Mouse (Mus musculus): ENCODE measurements around the gene Fam167b. TPM values are rescaled to one million over a fixed set of nuclear protein-coding genes. Genes with fewer than 3 reads are reported as not detected.
"Not testable (repeated sequence)": the region's sequence is repeated elsewhere in the genome, so short reads cannot be mapped to it uniquely, and the experiment has no call there.

The Fam167b gene
- polyA plus RNA-seq, 1 experiment from 2014 or later = 3.2 TPM

- H3K4me2 ChIP-seq (ENCODE audit: low read depth, low read length) = peak overlapping the region; percentile 82
- H3K9me3 ChIP-seq (replicated peaks; ENCODE audit: control insufficient read depth, low read length) = no peaks in the 10 kb centered on the region
- WGBS = 3% methylated on average over 16 of the region's 16 CpGs
- ATAC-seq (replicated peaks; ENCODE audit: insufficient number of reproducible peaks, low FRiP score, low TSS enrichment, low read depth) = no peak
- no peak overlapping the region for H3K27ac ChIP-seq (replicated peaks; ENCODE audit: low read depth, low read length)
- no peaks in the 10 kb centered on the region for H3K4me1 ChIP-seq (ENCODE audit: control insufficient read depth, insufficient read depth, low read length)
- DNase-seq (ENCODE audit: low spot score) = peak; percentile 70
- peak overlapping the region; percentile 65 for H3K9ac ChIP-seq (replicated peaks; ENCODE audit: low read length)
- H3K36me3 ChIP-seq (replicated peaks; ENCODE audit: control insufficient read depth, insufficient read depth, low read depth, low read length) = no peaks in the 10 kb centered on the region
- peak overlapping the region; percentile 51 for H3K4me3 ChIP-seq (ENCODE audit: low read depth, low read length)
- no peaks in the 10 kb centered on the region for H3K27me3 ChIP-seq (ENCODE audit: control insufficient read depth, insufficient read depth, low read length)
These were observed 22.9 kb downstream of the Fam167b start for GRCm38 (mm10) chr4:129555421-129555861.

GRCm38 (mm10) chr4:129554512-129554911 lies 23.8 kb downstream of the Fam167b start:
- not testable (repeated sequence) for ATAC-seq (replicated peaks; ENCODE audit: insufficient number of reproducible peaks, low FRiP score, low TSS enrichment, low read depth); H3K27me3 ChIP-seq (ENCODE audit: control insufficient read depth, insufficient read depth, low read length); H3K4me2 ChIP-seq (ENCODE audit: low read depth, low read length); H3K9me3 ChIP-seq (replicated peaks; ENCODE audit: control insufficient read depth, low read length); H3K27ac ChIP-seq (replicated peaks; ENCODE audit: low read depth, low read length); H3K36me3 ChIP-seq (replicated peaks; ENCODE audit: control insufficient read depth, insufficient read depth, low read depth, low read length); H3K4me1 ChIP-seq (ENCODE audit: control insufficient read depth, insufficient read depth, low read length); H3K4me3 ChIP-seq (ENCODE audit: low read depth, low read length); DNase-seq (ENCODE audit: low spot score); H3K9ac ChIP-seq (replicated peaks; ENCODE audit: low read length)
- WGBS = 84% methylated on average over 5 of the region's 6 CpGs

DNA sequence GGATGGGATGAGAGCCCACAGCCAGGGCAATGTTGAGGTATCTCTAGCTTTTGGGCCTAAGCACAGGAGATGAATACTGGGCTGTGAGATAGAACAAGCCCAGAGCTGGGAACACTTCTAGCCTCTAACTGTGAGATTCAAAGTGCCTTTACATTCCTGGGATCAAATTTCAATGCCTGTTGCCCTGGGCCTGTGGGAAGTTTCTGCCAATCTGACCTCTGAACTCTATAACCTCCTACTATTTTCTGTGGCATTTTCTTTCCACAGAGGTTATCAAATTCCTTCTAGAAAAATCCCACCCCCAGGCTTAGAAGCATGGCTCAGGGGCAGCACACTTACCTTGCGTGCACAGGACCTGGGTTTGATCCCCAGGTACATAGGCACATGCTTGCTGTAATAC lies 28.1 kb downstream of the Fam167b start:
- no peak overlapping the region for H3K4me2 ChIP-seq (ENCODE audit: low read depth, low read length)
- 41% methylated on average over 1 of the region's 1 CpGs for WGBS
- no peak overlapping the region for H3K27ac ChIP-seq (replicated peaks; ENCODE audit: low read depth, low read length)
- H3K4me3 ChIP-seq (ENCODE audit: low read depth, low read length) = no peak overlapping the region
- no peaks in the 10 kb centered on the region for H3K4me1 ChIP-seq (ENCODE audit: control insufficient read depth, insufficient read depth, low read length)
- no peaks in the 10 kb centered on the region for H3K27me3 ChIP-seq (ENCODE audit: control insufficient read depth, insufficient read depth, low read length)
- ATAC-seq (replicated peaks; ENCODE audit: insufficient number of reproducible peaks, low FRiP score, low TSS enrichment, low read depth) = no peak
- no peak overlapping the region for H3K9ac ChIP-seq (replicated peaks; ENCODE audit: low read length)
- no peaks in the 10 kb centered on the region for H3K36me3 ChIP-seq (replicated peaks; ENCODE audit: control insufficient read depth, insufficient read depth, low read depth, low read length)
- H3K9me3 ChIP-seq (replicated peaks; ENCODE audit: control insufficient read depth, low read length) = no peaks in the 10 kb centered on the region
- DNase-seq (ENCODE audit: low spot score) = peak; percentile 21

GRCm38 (mm10) chr4:129549306-129549705 lies 29.0 kb downstream of the Fam167b start:
- DNase-seq (ENCODE audit: low spot score) (peak; percentile 33), ATAC-seq (replicated peaks; ENCODE audit: insufficient number of reproducible peaks, low FRiP score, low TSS enrichment, low read depth) (no peak)
- 96% methylated on average over 2 of the region's 2 CpGs for WGBS
- H3K27me3 ChIP-seq (ENCODE audit: control insufficient read depth, insufficient read depth, low read length) = no peaks in the 10 kb centered on the region
- H3K4me1 ChIP-seq (ENCODE audit: control insufficient read depth, insufficient read depth, low read length) = no peaks in the 10 kb centered on the region
- no peak overlapping the region for H3K9ac ChIP-seq (replicated peaks; ENCODE audit: low read length)
- H3K4me3 ChIP-seq (ENCODE audit: low read depth, low read length) = no peak overlapping the region
- no peaks in the 10 kb centered on the region for H3K36me3 ChIP-seq (replicated peaks; ENCODE audit: control insufficient read depth, insufficient read depth, low read depth, low read length)
- H3K4me2 ChIP-seq (ENCODE audit: low read depth, low read length) = no peak overlapping the region
- H3K27ac ChIP-seq (replicated peaks; ENCODE audit: low read depth, low read length) = no peak overlapping the region
- H3K9me3 ChIP-seq (replicated peaks; ENCODE audit: control insufficient read depth, low read length) = no peaks in the 10 kb centered on the region

DNA sequence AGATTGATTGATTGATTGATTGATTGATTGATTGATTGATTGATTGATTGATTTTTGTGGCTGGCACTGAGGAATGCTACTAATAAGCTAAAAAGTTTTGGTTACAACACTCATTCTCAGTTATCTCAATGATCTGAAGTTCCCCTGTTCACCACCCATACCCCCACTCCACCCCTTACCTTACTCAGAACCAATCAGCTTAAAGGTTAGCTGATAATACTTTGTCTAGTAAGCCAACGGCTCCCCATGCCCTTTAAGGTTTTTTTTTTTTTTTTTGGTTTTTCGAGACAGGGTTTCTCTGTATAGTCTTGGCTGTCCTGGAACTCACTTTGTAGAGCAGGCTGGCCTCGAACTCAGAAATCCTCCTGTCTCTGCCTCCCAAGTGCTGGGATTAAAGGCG lies 30.7 kb downstream of the Fam167b start:
- not testable (repeated sequence) for H3K9ac ChIP-seq (replicated peaks; ENCODE audit: low read length); H3K27ac ChIP-seq (replicated peaks; ENCODE audit: low read depth, low read length); H3K36me3 ChIP-seq (replicated peaks; ENCODE audit: control insufficient read depth, insufficient read depth, low read depth, low read length); H3K27me3 ChIP-seq (ENCODE audit: control insufficient read depth, insufficient read depth, low read length); H3K4me1 ChIP-seq (ENCODE audit: control insufficient read depth, insufficient read depth, low read length); H3K4me2 ChIP-seq (ENCODE audit: low read depth, low read length); DNase-seq (ENCODE audit: low spot score); H3K4me3 ChIP-seq (ENCODE audit: low read depth, low read length); ATAC-seq (replicated peaks; ENCODE audit: insufficient number of reproducible peaks, low FRiP score, low TSS enrichment, low read depth); H3K9me3 ChIP-seq (replicated peaks; ENCODE audit: control insufficient read depth, low read length)
- WGBS = 85% methylated on average over 4 of the region's 4 CpGs

GRCm38 (mm10) chr4:129544106-129544505 lies 34.2 kb downstream of the Fam167b start:
- Histone ChIP-seq H3K27me3 (ENCODE audit: control insufficient read depth, insufficient read depth, low read length) (no peaks in the 10 kb centered on the region), H3K4me1 (ENCODE audit: control insufficient read depth, insufficient read depth, low read length) (no peaks in the 10 kb centered on the region), H3K9me3 (replicated peaks; ENCODE audit: control insufficient read depth, low read length) (no peaks in the 10 kb centered on the region), H3K9ac (replicated peaks; ENCODE audit: low read length) (no peak overlapping the region), H3K36me3 (replicated peaks; ENCODE audit: control insufficient read depth, insufficient read depth, low read depth, low read length) (no peaks in the 10 kb centered on the region), H3K4me2 (ENCODE audit: low read depth, low read length) (no peak overlapping the region), H3K27ac (replicated peaks; ENCODE audit: low read depth, low read length) (no peak overlapping the region), H3K4me3 (ENCODE audit: low read depth, low read length) (no peak overlapping the region)
- DNase-seq (ENCODE audit: low spot score) (no peak), ATAC-seq (replicated peaks; ENCODE audit: insufficient number of reproducible peaks, low FRiP score, low TSS enrichment, low read depth) (no peak)
- WGBS = 85% methylated on average over 4 of the region's 4 CpGs

DNA sequence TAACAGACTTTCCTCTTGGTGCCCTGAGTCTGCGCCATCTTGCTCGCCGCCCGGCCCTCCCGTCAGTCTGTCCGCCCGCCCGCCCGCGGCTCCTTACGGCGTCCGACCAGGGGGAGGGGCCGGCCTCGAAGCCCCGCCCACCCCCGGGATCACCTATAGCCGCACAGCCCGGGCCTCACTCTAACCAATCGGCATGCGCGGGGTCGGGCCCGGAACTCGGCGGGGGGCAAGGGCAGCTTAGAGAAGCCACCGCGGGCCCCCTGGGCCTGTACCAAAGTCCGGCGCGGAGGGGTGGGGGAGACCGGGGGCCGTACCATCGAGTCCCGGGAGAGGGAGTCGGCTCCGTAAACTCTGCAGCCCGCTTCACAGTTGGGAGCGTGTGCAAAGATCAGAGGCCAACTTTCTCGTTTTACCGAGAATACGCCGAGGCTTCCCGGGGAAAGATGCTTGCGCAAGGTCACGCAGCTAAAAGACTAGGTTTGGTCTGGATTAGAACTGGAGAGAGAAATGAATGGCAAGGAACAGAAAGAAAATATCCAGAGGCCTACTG lies 35.7 kb downstream of the Fam167b start, which contains the start of gene Hdac1:
Hdac1 (minus strand) TSS at position 122 of the 550 bp plus-strand sequence.
- peak within 1 kb of the TSS; percentile 83 for H3K9ac ChIP-seq (replicated peaks; ENCODE audit: low read length)
- H3K9me3 ChIP-seq (replicated peaks; ENCODE audit: control insufficient read depth, low read length) = no peaks in the 10 kb centered on the region
- H3K4me3 ChIP-seq (ENCODE audit: low read depth, low read length) = peak within 1 kb of the TSS; percentile 72
- H3K4me2 ChIP-seq (ENCODE audit: low read depth, low read length) = peak within 1 kb of the TSS; percentile 60
- no peaks in the 10 kb centered on the region for H3K27me3 ChIP-seq (ENCODE audit: control insufficient read depth, insufficient read depth, low read length)
- WGBS = under 1% methylated on average over 33 of the region's 46 CpGs
- no peaks in the 10 kb centered on the region for H3K4me1 ChIP-seq (ENCODE audit: control insufficient read depth, insufficient read depth, low read length)
- peak; percentile 99 for DNase-seq (ENCODE audit: low spot score)
- peak within 1 kb of the TSS; percentile 70 for H3K27ac ChIP-seq (replicated peaks; ENCODE audit: low read depth, low read length)
- peak; percentile 98 for ATAC-seq (replicated peaks; ENCODE audit: insufficient number of reproducible peaks, low FRiP score, low TSS enrichment, low read depth)
- H3K36me3 ChIP-seq (replicated peaks; ENCODE audit: control insufficient read depth, insufficient read depth, low read depth, low read length) = no peaks in the 10 kb centered on the region

DNA sequence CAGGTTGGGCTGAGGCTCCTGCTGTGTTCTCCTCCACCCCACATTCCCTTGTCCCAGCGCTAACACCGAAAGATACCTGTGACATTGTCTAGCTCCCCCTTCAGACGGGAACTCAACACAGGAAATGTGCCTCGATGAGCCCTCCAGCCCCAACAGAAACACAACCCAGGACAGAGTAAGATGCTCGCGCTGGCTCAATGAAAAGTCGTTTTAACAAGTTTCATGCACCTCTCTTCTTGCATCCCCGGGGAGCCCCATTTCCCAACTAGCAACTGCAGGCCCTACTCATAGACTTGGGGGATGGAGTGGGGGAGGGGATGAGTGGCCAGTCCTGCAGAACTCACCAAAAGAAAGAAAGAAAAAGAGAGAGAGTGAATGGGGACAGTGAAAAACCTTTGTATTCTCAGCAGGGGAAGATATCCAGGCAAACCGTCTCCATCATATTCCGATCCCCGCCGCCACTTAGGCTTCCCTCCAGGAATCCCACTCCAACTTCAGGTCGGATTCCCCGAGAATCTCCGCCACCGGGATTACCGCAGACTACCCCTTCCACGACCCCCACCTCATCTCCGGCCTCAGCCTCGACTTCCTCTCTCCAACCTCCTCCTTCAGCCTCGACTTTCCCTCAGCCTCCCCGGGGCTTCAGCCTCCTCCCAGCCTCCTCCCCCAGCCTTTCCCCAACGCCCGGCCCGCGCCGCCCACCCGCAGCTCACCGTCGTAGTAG lies 36.3 kb downstream of the Fam167b start:
- H3K27ac ChIP-seq (replicated peaks; ENCODE audit: low read depth, low read length) = peak overlapping the region; percentile 66
- H3K9ac ChIP-seq (replicated peaks; ENCODE audit: low read length) = peak overlapping the region; percentile 83
- WGBS = 0% methylated on average over 30 of the region's 30 CpGs
- ATAC-seq (replicated peaks; ENCODE audit: insufficient number of reproducible peaks, low FRiP score, low TSS enrichment, low read depth) (no peak), DNase-seq (ENCODE audit: low spot score) (peak; percentile 49)
- H3K4me3 ChIP-seq (ENCODE audit: low read depth, low read length) = peak overlapping the region; percentile 72
- H3K4me2 ChIP-seq (ENCODE audit: low read depth, low read length) = peak overlapping the region; percentile 60
- H3K9me3 ChIP-seq (replicated peaks; ENCODE audit: control insufficient read depth, low read length) = no peaks in the 10 kb centered on the region
- no peaks in the 10 kb centered on the region for H3K27me3 ChIP-seq (ENCODE audit: control insufficient read depth, insufficient read depth, low read length)
- H3K4me1 ChIP-seq (ENCODE audit: control insufficient read depth, insufficient read depth, low read length) = no peaks in the 10 kb centered on the region
- no peaks in the 10 kb centered on the region for H3K36me3 ChIP-seq (replicated peaks; ENCODE audit: control insufficient read depth, insufficient read depth, low read depth, low read length)
